Mouse (Mus musculus) layer of hippocampus, postnatal 14 days (tissue): Measurements from ENCODE around the gene Aaed1. TPM values are rescaled to one million over a fixed set of nuclear protein-coding genes. Genes with fewer than 3 reads are reported as not detected.

Source experiments
- DNase-seq, 2 experiments: peaks; one replicate each; pipeline ENCODE4 v3.0.0; 2021 to 2022; ENCODE audit warnings: low spot score in 2 of 2, mixed read lengths in 1 of 2
- total RNA-seq, 2 experiments: library from RNA; stranded (reverse); gene quantifications; 2 replicates each; pipeline ENCODE4 v1.2.3; 2021

The Aaed1 gene
- total RNA-seq, 2 experiments from 2014 or later, result 14.0 to 14.2 TPM

- DNase-seq, result no peak
Measured at GRCm38 (mm10) chr13:64253697-64254096, 58.8 kb downstream of the Aaed1 start.

GRCm38 (mm10) chr13:64252147-64252546 lies 60.4 kb downstream of the Aaed1 start:
- DNase-seq, result no peak

GRCm38 (mm10) chr13:64250363-64250762 lies 62.1 kb downstream of the Aaed1 start:
- DNase-seq, result peak in 1 of 2 experiments; percentile 18

- peak; percentile 71 to 78 for DNase-seq
Measured at GRCm38 (mm10) chr13:64248775-64249524, 63.6 kb downstream of the Aaed1 start.

- DNase-seq, result no peak
Measured at GRCm38 (mm10) chr13:64248161-64248774, 64.2 kb downstream of the Aaed1 start.

GRCm38 (mm10) chr13:64246106-64246505 lies 66.4 kb downstream of the Aaed1 start:
- DNase-seq, result no peak

GRCm38 (mm10) chr13:64244685-64245261 lies 67.7 kb downstream of the Aaed1 start:
- DNase-seq, result no peak

- no peak for DNase-seq
Measured at GRCm38 (mm10) chr13:64242721-64243120, 69.8 kb downstream of the Aaed1 start.

GRCm38 (mm10) chr13:64240626-64241025 lies 71.9 kb downstream of the Aaed1 start:
- no peak for DNase-seq

GRCm38 (mm10) chr13:64237681-64238157 lies 74.8 kb downstream of the Aaed1 start:
- no peak for DNase-seq

GRCm38 (mm10) chr13:64237000-64237680 lies 75.4 kb downstream of the Aaed1 start:
- DNase-seq, result no peak

GRCm38 (mm10) chr13:64235777-64236176 lies 76.7 kb downstream of the Aaed1 start:
- no peak for DNase-seq

GRCm38 (mm10) chr13:64235062-64235715 lies 77.3 kb downstream of the Aaed1 start:
- peak in 1 of 2 experiments; percentile 14 for DNase-seq

- no peak for DNase-seq
Measured at GRCm38 (mm10) chr13:64233139-64233538, 79.4 kb downstream of the Aaed1 start.

- no peak for DNase-seq
Measured at GRCm38 (mm10) chr13:64226725-64227124, 85.8 kb downstream of the Aaed1 start.

GRCm38 (mm10) chr13:64225738-64226137 lies 86.8 kb downstream of the Aaed1 start:
- DNase-seq, result no peak

Other genes with a start within 250 kb of the Aaed1 start
- not detected for gene Hsd17b3, start 223.5 kb downstream of the Aaed1 start, total RNA-seq
- gene Slc35d2, start 183.3 kb downstream of the Aaed1 start, total RNA-seq, result under 1 TPM; 0.74 to 0.85 TPM
- 10 to 100 TPM in 1 of 2 experiments, 1 to 10 TPM in 1; 9.7 to 10.2 TPM for gene Zfp367, start 159.5 kb downstream of the Aaed1 start, total RNA-seq
- 100 to 1,000 TPM; 141 to 146 TPM for gene Habp4, start 150.9 kb downstream of the Aaed1 start, total RNA-seq
- 1 to 10 TPM; 4.8 to 5.6 TPM for gene Cdc14b, start 37.4 kb downstream of the Aaed1 start, total RNA-seq
- 100 to 1,000 TPM; 161 to 178 TPM for gene Ctsl, start 58.2 kb upstream of the Aaed1 start, total RNA-seq
- 10 to 100 TPM in 1 of 2 experiments, 1 to 10 TPM in 1; 8.5 to 11.2 TPM for gene Cdk20, start 119.6 kb upstream of the Aaed1 start, total RNA-seq
- not detected for gene Fam240b, start 185.1 kb upstream of the Aaed1 start, total RNA-seq